15 mouse cellular contexts compared by ENCODE assay signal in the genomic region with DNA sequence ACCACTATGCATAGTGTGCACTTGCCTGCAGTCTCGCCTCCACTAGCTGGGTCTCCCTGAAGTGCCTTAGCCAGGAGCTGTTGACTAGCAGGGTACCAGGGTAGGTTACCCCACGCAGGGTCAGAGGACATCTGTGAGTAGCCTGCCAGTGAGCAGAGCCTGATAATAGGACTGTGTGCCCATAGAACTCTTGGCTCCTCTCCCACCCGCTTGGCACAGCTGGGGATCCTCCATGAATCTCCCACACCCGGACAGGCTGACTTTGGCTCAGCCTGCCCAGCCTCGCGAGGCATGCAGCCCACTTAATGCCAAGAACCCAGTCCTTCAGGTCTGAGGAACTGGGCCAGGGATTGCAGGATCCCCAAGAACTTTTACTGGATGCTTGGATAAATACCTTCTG. TPM values are rescaled to one million over a fixed set of nuclear protein-coding genes. Genes with fewer than 3 reads are reported as not detected.
DNase-seq lines count a peak whose midpoint lies in the region; ATAC-seq and TF ChIP-seq lines count a peak whose summit lies in the region.
"Had no signal": no experiment of that assay in that cellular context is flagged by ENCODE, and none has a peak within 500 bp of the region (broad histone marks: within the 10 kb centered on the region; RNA-seq: fewer than 3 reads in every experiment).

No protein-coding gene starts in this region.

- peak; percentile 81 for DNase-seq in adrenal gland, postnatal 10 days
- no peak for DNase-seq in adrenal gland, adult 18-20 months (ENCODE audit: low spot score in 2 of 2)
- DNase-seq in hindbrain, postnatal 0 days (ENCODE audit: low spot score), result peak; percentile 33
- peak; percentile 40 for DNase-seq in urinary bladder, postnatal 14 days (ENCODE audit: low spot score)
- no peak for DNase-seq in urinary bladder, adult 2 months (ENCODE audit: low spot score)
- DNase-seq in lung, postnatal 36 days, result no peak
- no peak for DNase-seq in frontal cortex, postnatal 14 days (ENCODE audit: low spot score in 2 of 2)
- DNase-seq: embryo, embryonic 11 days; kidney, adult 8-10 months; right cerebral cortex, postnatal 25 days; thymus, adult 18-20 months had no signal

- no peak overlapping the region for H3K9ac ChIP-seq in hindbrain, postnatal 0 days (replicated peaks; ENCODE audit: low read length)
- H3K9ac ChIP-seq in hindbrain, embryonic 12.5 days, result no peak overlapping the region
- H3K9ac ChIP-seq: heart, embryonic 13.5 days had no signal

- 55% methylated on average over 6 of the region's 6 CpGs for WGBS in hindbrain, postnatal 0 days
- 81% methylated on average over 6 of the region's 6 CpGs for WGBS in hindbrain, embryonic 12.5 days

- H3K4me2 ChIP-seq in hindbrain, postnatal 0 days (ENCODE audit: low read depth, low read length), result no peak overlapping the region
- H3K4me2 ChIP-seq in hindbrain, embryonic 12.5 days (replicated peaks), result no peak overlapping the region
- H3K4me2 ChIP-seq: heart, embryonic 13.5 days had no signal

- no peak overlapping the region for H3K27ac ChIP-seq in hindbrain, postnatal 0 days
- H3K27ac ChIP-seq in hindbrain, embryonic 12.5 days, result no peak overlapping the region
- H3K27ac ChIP-seq: heart, embryonic 13.5 days had no signal

- H3K4me1 ChIP-seq in hindbrain, postnatal 0 days (ENCODE audit: insufficient read depth, low read length), result 0 out of 2 replicates have a peak, but pooled peaks cover 3% of the 10 kb centered on the region
- no peaks in the 10 kb centered on the region for H3K4me1 ChIP-seq in hindbrain, embryonic 12.5 days

- H3K27me3 ChIP-seq in hindbrain, postnatal 0 days (ENCODE audit: insufficient read depth, low read length), result no peaks in the 10 kb centered on the region
- H3K27me3 ChIP-seq in hindbrain, embryonic 12.5 days, result 0 out of 2 replicates have a peak, but pooled peaks cover 15% of the 10 kb centered on the region

- no peaks in the 10 kb centered on the region for H3K36me3 ChIP-seq in hindbrain, postnatal 0 days (ENCODE audit: insufficient read depth, low read length)
- H3K36me3 ChIP-seq in hindbrain, embryonic 12.5 days, result no peaks in the 10 kb centered on the region
- H3K36me3 ChIP-seq: heart, embryonic 13.5 days had no signal

- no peak for TF ChIP-seq CTCF in hindbrain, postnatal 0 days (IDR thresholded peaks at IDR 0.05; ENCODE audit: low read depth)

- H3K9me3 ChIP-seq in hindbrain, postnatal 0 days (ENCODE audit: low read length), result no peaks in the 10 kb centered on the region
- no peaks in the 10 kb centered on the region for H3K9me3 ChIP-seq in hindbrain, embryonic 12.5 days (replicated peaks)
- H3K9me3 ChIP-seq: heart, embryonic 13.5 days had no signal

- ATAC-seq in hindbrain, postnatal 0 days, result peak; percentile 63
- no peak for ATAC-seq in hindbrain, embryonic 12.5 days (ENCODE audit: low FRiP score)
- ATAC-seq: Patski had no signal

- no peak overlapping the region for H3K4me3 ChIP-seq in hindbrain, postnatal 0 days (ENCODE audit: low read length)
- H3K4me3 ChIP-seq in hindbrain, embryonic 12.5 days, result no peak overlapping the region
- H3K4me3 ChIP-seq: heart, embryonic 13.5 days; myocyte had no signal

RNA-seq across cellular contexts. Expression of a gene that starts 7.9 kb away (rescaled TPM):
- total RNA-seq in adrenal gland, postnatal 10 days (2021), result 10 to 100 TPM; 12.0 to 14.3 TPM
- total RNA-seq in adrenal gland, adult 18-20 months (2021), result 10 to 100 TPM; 10.5 to 28.9 TPM
- total RNA-seq in hindbrain, postnatal 0 days (2014; rRNA removed), result 9.2 and 10.0 TPM in 2 replicates
- polyA plus RNA-seq in hindbrain, postnatal 0 days (2015; fragmentation: Nextera tagmentation; extraction: Ambion mirVana), result 12.4 and 12.6 TPM in 2 replicates
- 17.1 and 17.3 TPM in 2 replicates for polyA plus RNA-seq in hindbrain, embryonic 12.5 days (2016; fragmentation: Nextera tagmentation; extraction: Ambion mirVana)
- 0.95 and 4.0 TPM in 2 replicates for polyA plus RNA-seq in urinary bladder, adult 2 months (2012; rRNA removed)

Comparison
In these comparisons a context has a peak if more than half of its experiments do, and no peak if none do; other contexts are left out.
1. DNase-seq: peak in adrenal gland, postnatal 10 days (single experiment), hindbrain, postnatal 0 days (single experiment) and urinary bladder, postnatal 14 days (single experiment); none in adrenal gland, adult 18-20 months (0 of 2), urinary bladder, adult 2 months (single experiment), lung, postnatal 36 days (single experiment) and frontal cortex, postnatal 14 days (0 of 2).